Mouse (Mus musculus): ENCODE data around the gene Exosc2.

Exosc2 gene

GRCm38 (mm10) chr2:31730640-31731039 lies 60.1 kb downstream of the Exosc2 start:
- no peak for DNase-seq
